10 mouse cellular contexts compared by ENCODE assay signal in genomic region chr12:76965876-76966275, GRCm38 (mm10). TPM values are rescaled to one million over a fixed set of nuclear protein-coding genes. Genes with fewer than 3 reads are reported as not detected.
DNase-seq lines count a peak whose midpoint lies in the region; ATAC-seq and TF ChIP-seq lines count a peak whose summit lies in the region.
"Had no signal": no experiment of that assay in that cellular context is flagged by ENCODE, and none has a peak within 500 bp of the region (broad histone marks: within the 10 kb centered on the region; RNA-seq: fewer than 3 reads in every experiment).

No protein-coding gene starts in this region.

- 18% methylated on average over 4 of the region's 4 CpGs for WGBS in embryonic facial prominence, embryonic 14.5 days
- 2% methylated on average over 4 of the region's 4 CpGs for WGBS in limb, embryonic 14.5 days
- 21% methylated on average over 4 of the region's 4 CpGs for WGBS in intestine, postnatal 0 days

- no peak overlapping the region for H3K9ac ChIP-seq in embryonic facial prominence, embryonic 14.5 days (ENCODE audit: low read depth, low read length)
- H3K9ac ChIP-seq in limb, embryonic 14.5 days (ENCODE audit: low read depth, low read length, severe bottlenecking) = no peak overlapping the region
- no peak overlapping the region for H3K9ac ChIP-seq in intestine, postnatal 0 days (ENCODE audit: low read depth, low read length)

- no peak for TF ChIP-seq POLR2A in limb, embryonic 14.5 days (IDR thresholded peaks at IDR 0.05; ENCODE audit: borderline replicate concordance, extremely low read depth, insufficient read depth, insufficient read length)

- peaks cover under 1% of the 10 kb centered on the region for H3K36me3 ChIP-seq in E14TG2a.4 (ENCODE audit: insufficient read depth, low read length)
- H3K36me3 ChIP-seq in embryonic facial prominence, embryonic 14.5 days (ENCODE audit: control insufficient read depth, insufficient read depth, low read length) = no peaks in the 10 kb centered on the region
- H3K36me3 ChIP-seq in limb, embryonic 14.5 days (ENCODE audit: control insufficient read depth, insufficient read depth, low read length) = no peaks in the 10 kb centered on the region
- no peaks in the 10 kb centered on the region for H3K36me3 ChIP-seq in intestine, postnatal 0 days (ENCODE audit: control insufficient read depth, insufficient read depth)

- DNase-seq in NIH3T3 (ENCODE audit: low read depth) = peak; percentile 27
- peak; percentile 14 for DNase-seq in embryonic facial prominence, embryonic 14.5 days (ENCODE audit: low spot score)
- DNase-seq in limb, embryonic 14.5 days (ENCODE audit: low spot score) = peak; percentile 20
- no peak for DNase-seq in Muller cell, postnatal 12 days (ENCODE audit: inconsistent ontology term)
- DNase-seq in cerebellum, postnatal 25 days = no peak
- DNase-seq: thymus, postnatal 14 days had no signal

- peak overlapping the region; percentile 66 for H3K4me3 ChIP-seq in E14TG2a.4 (replicated peaks; ENCODE audit: low read length)
- H3K4me3 ChIP-seq in embryonic facial prominence, embryonic 14.5 days (ENCODE audit: low read depth, low read length) = no peak overlapping the region
- H3K4me3 ChIP-seq in limb, embryonic 14.5 days (replicated peaks; ENCODE audit: low read length) = no peak overlapping the region
- no peak overlapping the region for H3K4me3 ChIP-seq in intestine, postnatal 0 days (ENCODE audit: low read depth, low read length)

- ATAC-seq in embryonic facial prominence, embryonic 14.5 days (ENCODE audit: low read depth) = no peak
- no peak for ATAC-seq in limb, embryonic 14.5 days (ENCODE audit: low FRiP score, low read depth)
- ATAC-seq in intestine, postnatal 0 days = no peak
- ATAC-seq: intestine, embryonic 16.5 days had no signal

- H3K4me2 ChIP-seq in embryonic facial prominence, embryonic 14.5 days (ENCODE audit: low read depth, low read length) = no peak overlapping the region
- no peak overlapping the region for H3K4me2 ChIP-seq in limb, embryonic 14.5 days (replicated peaks; ENCODE audit: low read depth, low read length, severe bottlenecking)
- H3K4me2 ChIP-seq in intestine, postnatal 0 days (replicated peaks; ENCODE audit: low read depth) = no peak overlapping the region

- H3K27ac ChIP-seq in embryonic facial prominence, embryonic 14.5 days (replicated peaks; ENCODE audit: low read depth, low read length) = no peak overlapping the region
- H3K27ac ChIP-seq in limb, embryonic 14.5 days (replicated peaks; ENCODE audit: low read depth, low read length) = no peak overlapping the region
- H3K27ac ChIP-seq in intestine, postnatal 0 days (ENCODE audit: low read depth, low read length) = no peak overlapping the region

- TF ChIP-seq CTCF in E14TG2a.4 (conservative IDR thresholded peaks at IDR 0.05; ENCODE audit: low read length) = no peak
- no peak for TF ChIP-seq CTCF in intestine, postnatal 0 days (IDR thresholded peaks at IDR 0.05; ENCODE audit: low read depth)

- no peaks in the 10 kb centered on the region for H3K9me3 ChIP-seq in E14TG2a.4 (ENCODE audit: low read length)
- H3K9me3 ChIP-seq in embryonic facial prominence, embryonic 14.5 days (ENCODE audit: control insufficient read depth, low read length) = no peaks in the 10 kb centered on the region
- H3K9me3 ChIP-seq in limb, embryonic 14.5 days (ENCODE audit: control insufficient read depth, low read length) = no peaks in the 10 kb centered on the region
- no peaks in the 10 kb centered on the region for H3K9me3 ChIP-seq in intestine, postnatal 0 days (ENCODE audit: control insufficient read depth)

- no peaks in the 10 kb centered on the region for H3K27me3 ChIP-seq in E14TG2a.4 (ENCODE audit: insufficient read depth, low read length)
- H3K27me3 ChIP-seq in embryonic facial prominence, embryonic 14.5 days (replicated peaks; ENCODE audit: control insufficient read depth, insufficient read depth, low read length) = no peaks in the 10 kb centered on the region
- H3K27me3 ChIP-seq in limb, embryonic 14.5 days (ENCODE audit: control insufficient read depth, insufficient read depth, low read length) = no peaks in the 10 kb centered on the region
- H3K27me3 ChIP-seq in intestine, postnatal 0 days (replicated peaks; ENCODE audit: control insufficient read depth, insufficient read depth, low read length) = no peaks in the 10 kb centered on the region
- H3K27me3 ChIP-seq: CH12.LX had no signal

- H3K4me1 ChIP-seq in E14TG2a.4 (replicated peaks; ENCODE audit: low read depth, low read length) = peaks cover 66% of the 10 kb centered on the region
- H3K4me1 ChIP-seq in embryonic facial prominence, embryonic 14.5 days (ENCODE audit: control insufficient read depth, insufficient read depth, low read length) = peaks cover 3% of the 10 kb centered on the region; the same call in 1 of the 2 replicates
- peaks cover 3% of the 10 kb centered on the region for H3K4me1 ChIP-seq in limb, embryonic 14.5 days (ENCODE audit: control insufficient read depth, insufficient read depth, low read length)
- H3K4me1 ChIP-seq in intestine, postnatal 0 days (replicated peaks; ENCODE audit: control insufficient read depth, insufficient read depth, low read length) = peaks cover under 1% of the 10 kb centered on the region

RNA-seq across cellular contexts. Expression of gene Max, which starts 3.9 kb away (rescaled TPM):
- 37.1 and 39.3 TPM in 2 replicates for polyA plus RNA-seq in embryonic facial prominence, embryonic 14.5 days (2014; fragmentation: Nextera tagmentation; extraction: Ambion mirVana)
- 54.8 and 59.9 TPM in 2 replicates for polyA plus RNA-seq in limb, embryonic 14.5 days (2012; rRNA removed)
- 33.6 and 36.2 TPM in 2 replicates for polyA plus RNA-seq in limb, embryonic 14.5 days (2014; fragmentation: Nextera tagmentation; extraction: Ambion mirVana)
- polyA plus RNA-seq in intestine, postnatal 0 days (2015; fragmentation: Nextera tagmentation; extraction: Ambion mirVana) = 24.7 and 27.7 TPM in 2 replicates

Comparison
In these comparisons a context has a peak if more than half of its experiments do, and no peak if none do; other contexts are left out.
1. DNase-seq: peak in NIH3T3 (single experiment), embryonic facial prominence, embryonic 14.5 days (single experiment) and limb, embryonic 14.5 days (single experiment); none in Muller cell, postnatal 12 days (single experiment) and cerebellum, postnatal 25 days (0 of 2).